8 mouse cellular contexts compared by ENCODE assay signal in the genomic region with DNA sequence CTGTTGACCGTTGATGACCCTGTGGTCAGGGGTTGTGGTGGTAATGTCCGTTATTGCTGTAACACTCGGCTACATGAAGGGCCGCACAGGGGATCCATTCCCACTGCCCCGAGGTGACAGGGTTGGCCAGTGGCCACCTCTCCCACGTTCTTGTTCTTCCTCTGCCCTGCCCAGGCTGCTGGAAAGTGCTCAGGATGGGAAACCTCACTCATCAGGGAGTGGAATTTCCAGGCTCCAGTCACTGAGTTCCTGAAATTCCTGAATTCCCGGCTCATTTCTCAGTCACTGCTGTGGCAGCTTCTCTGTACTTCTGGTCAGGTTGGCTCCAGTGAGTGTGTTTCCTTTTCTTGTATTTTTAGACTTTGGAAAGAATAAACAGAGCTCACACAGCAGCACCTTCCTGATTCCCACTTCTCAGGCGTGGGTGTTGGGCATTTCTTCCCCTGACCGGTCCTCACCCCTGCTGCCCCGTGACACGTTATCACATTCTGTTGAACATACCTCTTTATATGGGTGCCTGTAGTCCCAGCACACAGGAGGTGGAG. TPM values are rescaled to one million over a fixed set of nuclear protein-coding genes. Genes with fewer than 3 reads are reported as not detected.
DNase-seq lines count a peak whose midpoint lies in the region; ATAC-seq and TF ChIP-seq lines count a peak whose summit lies in the region.

No protein-coding gene starts in this region.

- no peak for TF ChIP-seq CTCF in layer of hippocampus, adult 2 months (conservative IDR thresholded peaks at IDR 0.05)
- TF ChIP-seq CTCF in forebrain, postnatal 0 days (IDR thresholded peaks at IDR 0.05; ENCODE audit: low read depth) = no peak

- no peaks in the 10 kb centered on the region for H3K9me3 ChIP-seq in forebrain, postnatal 0 days (ENCODE audit: low read length)

- peak; percentile 30 for DNase-seq in adrenal gland, postnatal 10 days
- no peak for DNase-seq in adrenal gland, adult 8-10 months
- DNase-seq in fibroblast of lung, adult 2 months (ENCODE audit: low read depth) = peak; percentile 88
- peak; percentile 65 for DNase-seq in kidney, adult 18-20 months
- no peak for DNase-seq in layer of hippocampus, adult 2 months (ENCODE audit: low spot score in 2 of 2)
- no peak for DNase-seq in thymus, postnatal 36 days
- DNase-seq in forebrain, postnatal 0 days = no peak

- H3K4me3 ChIP-seq in layer of hippocampus, adult 2 months = no peak overlapping the region
- H3K4me3 ChIP-seq in forebrain, postnatal 0 days (ENCODE audit: low read depth, low read length) = no peak overlapping the region

- H3K9ac ChIP-seq in forebrain, postnatal 0 days = no peak overlapping the region

- 54% methylated on average over 11 of the region's 11 CpGs for WGBS in forebrain, postnatal 0 days

- no peak overlapping the region for H3K4me2 ChIP-seq in forebrain, postnatal 0 days (ENCODE audit: low read depth)

- no peaks in the 10 kb centered on the region for H3K27me3 ChIP-seq in forebrain, postnatal 0 days (ENCODE audit: insufficient read depth, low read length)

- H3K27ac ChIP-seq in layer of hippocampus, adult 2 months = no peak overlapping the region
- H3K27ac ChIP-seq in forebrain, postnatal 0 days (ENCODE audit: low read depth, low read length) = no peak overlapping the region

- 0 out of 2 replicates have a peak, but pooled peaks cover 8% of the 10 kb centered on the region for H3K4me1 ChIP-seq in forebrain, postnatal 0 days (ENCODE audit: insufficient read depth)

- ATAC-seq in megakaryocyte progenitor cell, adult 5-6 weeks (replicated peaks; ENCODE audit: poor library complexity) = peak; percentile 48
- ATAC-seq in forebrain, postnatal 0 days = no peak

- no peaks in the 10 kb centered on the region for H3K36me3 ChIP-seq in forebrain, postnatal 0 days (ENCODE audit: insufficient read depth)

RNA-seq across cellular contexts. Expression of gene Rnd1, which starts 15.0 kb away (rescaled TPM):
- total RNA-seq in adrenal gland, postnatal 10 days (2021) = 1 to 10 TPM; 1.9 to 2.3 TPM
- 1 to 10 TPM; 2.5 to 9.7 (median 4.0) TPM for total RNA-seq in adrenal gland, adult 8-10 months (2022)
- total RNA-seq in megakaryocyte progenitor cell, adult 5-6 weeks (2015) = 1.1 and 1.7 TPM in 2 replicates
- 3.3 and 3.5 TPM in 2 replicates for total RNA-seq in megakaryocyte progenitor cell, adult 5-6 weeks (2017)
- total RNA-seq in layer of hippocampus, adult 2 months (2021) = 1 to 10 TPM; 6.4 to 6.9 TPM
- total RNA-seq in forebrain, postnatal 0 days (2014; rRNA removed) = 34.1 and 56.6 TPM in 2 replicates
- 20.9 and 24.1 TPM in 2 replicates for polyA plus RNA-seq in forebrain, postnatal 0 days (2015; fragmentation: Nextera tagmentation; extraction: Ambion mirVana)

RNA-seq across cellular contexts. Expression of gene Ccdc65, which starts 15.8 kb away (rescaled TPM):
- total RNA-seq in adrenal gland, postnatal 10 days (2021) = under 1 TPM; 0.61 to 0.63 TPM
- under 1 TPM; 0.59 to 0.90 (median 0.82) TPM for total RNA-seq in adrenal gland, adult 8-10 months (2022)
- total RNA-seq in megakaryocyte progenitor cell, adult 5-6 weeks (2015) = not detected in 2 replicates
- total RNA-seq in megakaryocyte progenitor cell, adult 5-6 weeks (2017) = not detected in 2 replicates
- total RNA-seq in layer of hippocampus, adult 2 months (2021) = 1 to 10 TPM; 6.7 to 9.5 TPM
- 6.1 and 8.2 TPM in 2 replicates for total RNA-seq in forebrain, postnatal 0 days (2014; rRNA removed)
- 5.6 and 10.5 TPM in 2 replicates for polyA plus RNA-seq in forebrain, postnatal 0 days (2015; fragmentation: Nextera tagmentation; extraction: Ambion mirVana)

RNA-seq across cellular contexts. Expression of gene Ddx23, which starts 29.5 kb away (rescaled TPM):
- 10 to 100 TPM; 55.5 to 72.4 TPM for total RNA-seq in adrenal gland, postnatal 10 days (2021)
- total RNA-seq in adrenal gland, adult 8-10 months (2022) = 100 to 1,000 TPM in 1 of 4 experiments, 10 to 100 TPM in 3; 68.9 to 100 (median 85.6) TPM
- 22.1 and 25.0 TPM in 2 replicates for total RNA-seq in megakaryocyte progenitor cell, adult 5-6 weeks (2015)
- 88.0 and 121 TPM in 2 replicates for total RNA-seq in megakaryocyte progenitor cell, adult 5-6 weeks (2017)
- total RNA-seq in layer of hippocampus, adult 2 months (2021) = 10 to 100 TPM; 79.7 to 87.4 TPM
- total RNA-seq in forebrain, postnatal 0 days (2014; rRNA removed) = 54.9 and 70.6 TPM in 2 replicates
- polyA plus RNA-seq in forebrain, postnatal 0 days (2015; fragmentation: Nextera tagmentation; extraction: Ambion mirVana) = 11.9 and 13.8 TPM in 2 replicates

RNA-seq across cellular contexts. Expression of gene Fkbp11, which starts 35.8 kb away (rescaled TPM):
- total RNA-seq in adrenal gland, postnatal 10 days (2021) = 10 to 100 TPM in 1 of 2 experiments, 1 to 10 TPM in 1; 8.8 to 11.9 TPM
- total RNA-seq in adrenal gland, adult 8-10 months (2022) = 10 to 100 TPM in 1 of 4 experiments, 1 to 10 TPM in 3; 7.1 to 14.4 (median 9.8) TPM
- 45.2 and 50.0 TPM in 2 replicates for total RNA-seq in megakaryocyte progenitor cell, adult 5-6 weeks (2015)
- total RNA-seq in megakaryocyte progenitor cell, adult 5-6 weeks (2017) = 35.5 and 62.3 TPM in 2 replicates
- total RNA-seq in layer of hippocampus, adult 2 months (2021) = 1 to 10 TPM in 1 of 2 experiments, under 1 TPM in 1; 0.66 to 1.3 TPM
- 0.90 and 2.9 TPM in 2 replicates for total RNA-seq in forebrain, postnatal 0 days (2014; rRNA removed)
- polyA plus RNA-seq in forebrain, postnatal 0 days (2015; fragmentation: Nextera tagmentation; extraction: Ambion mirVana) = 5.2 and 5.3 TPM in 2 replicates

Comparison
In these comparisons a context has a peak if more than half of its experiments do, and no peak if none do; other contexts are left out.
1. DNase-seq: peak in adrenal gland, postnatal 10 days (single experiment), fibroblast of lung, adult 2 months (single experiment) and kidney, adult 18-20 months (single experiment); none in adrenal gland, adult 8-10 months (single experiment), layer of hippocampus, adult 2 months (0 of 2), thymus, postnatal 36 days (0 of 2) and forebrain, postnatal 0 days (single experiment).